Mouse (Mus musculus) embryonic facial prominence, embryonic 13.5 days (tissue): ENCODE results near the gene Nlrp6. TPM values are rescaled to one million over a fixed set of nuclear protein-coding genes. Genes with fewer than 3 reads are reported as not detected.

Source experiments
- ATAC-seq: fragments of 200-750 bp; cut with Nextera tagmentation; 2 replicates; pipeline ENCODE4 v1.8.0; 2017; ENCODE audit warnings: low read depth; ENCODE audit not compliant: insufficient number of reproducible peaks, insufficient read depth, low FRiP score, low TSS enrichment
- H3K27ac ChIP-seq: fragments of 300-500 bp; sonication (generic); 2 replicates; pipeline ENCODE4 v1.5.1; 2015; ENCODE audit warnings: moderate library complexity, mild to moderate bottlenecking, inconsistent platforms
- H3K27me3 ChIP-seq: fragments of 300-500 bp; sonication (generic); 2 replicates; pipeline ENCODE4 v1.6.1; 2015; ENCODE audit warnings: mild to moderate bottlenecking, inconsistent platforms
- H3K36me3 ChIP-seq: fragments of 300-500 bp; sonication (generic); 2 replicates; pipeline ENCODE4 v1.6.1; 2015; ENCODE audit warnings: mild to moderate bottlenecking, inconsistent platforms
- H3K4me1 ChIP-seq: fragments of 300-500 bp; sonication (generic); 2 replicates; pipeline ENCODE4 v1.6.1; 2015; ENCODE audit warnings: inconsistent platforms
- H3K4me2 ChIP-seq: fragments of 300-500 bp; sonication (generic); 2 replicates; pipeline ENCODE4 v1.6.1; 2015; ENCODE audit warnings: moderate library complexity, mild to moderate bottlenecking, inconsistent platforms
- H3K4me3 ChIP-seq: fragments of 300-500 bp; sonication (generic); 2 replicates; pipeline ENCODE4 v1.5.1; 2015; ENCODE audit warnings: mild to moderate bottlenecking, inconsistent platforms
- H3K9ac ChIP-seq: fragments of 300-500 bp; sonication (generic); 2 replicates; pipeline ENCODE4 v1.6.1; 2015; ENCODE audit warnings: mild to moderate bottlenecking, inconsistent platforms
- H3K9me3 ChIP-seq: fragments of 300-500 bp; sonication (generic); 2 replicates; pipeline ENCODE4 v1.6.1; 2016; ENCODE audit warnings: inconsistent platforms
- WGBS: fragments of 180-500 bp; shearing (Covaris S2); methylation state at CpG from one replicate; pipeline ENCODE4 v1.1.7; 2015; ENCODE audit warnings: mixed read lengths; 5-methylcytosine and 5-hydroxymethylcytosine counted together
- polyA plus RNA-seq: library from polyadenylated mRNA; unstranded; fragments of >200 nt; fragmentation: Nextera tagmentation; extraction: Ambion mirVana; gene quantifications from 2 replicates; pipeline ENCODE4 v1.2.1, GENCODE M21; 2015

Gene Nlrp6
- polyA plus RNA-seq, 1 experiment from 2014 or later = 0.20 TPM

DNA sequence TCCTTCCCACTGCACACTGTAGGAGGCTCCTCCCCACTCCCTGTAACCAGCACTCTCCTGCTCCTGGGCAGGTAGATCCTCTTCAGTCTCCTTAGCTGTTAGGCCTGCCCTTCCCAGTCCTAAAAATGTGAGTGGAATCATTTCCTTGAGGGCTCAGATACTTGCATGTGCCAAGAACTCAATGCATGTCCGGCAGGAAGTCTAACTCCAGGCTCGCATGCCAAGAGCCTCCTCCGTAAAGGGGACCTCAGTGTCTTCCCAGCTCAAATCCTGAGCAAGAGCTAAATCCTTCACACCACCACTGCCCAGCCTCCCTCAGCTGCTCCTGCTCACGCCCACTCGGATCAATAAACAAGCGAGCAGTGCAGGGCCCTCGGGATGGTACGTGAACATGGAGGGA, 30.3 kb downstream of the Nlrp6 start:
- peak overlapping the region; percentile 18; the same call in 1 of the 2 replicates for H3K4me2 ChIP-seq
- H3K27me3 ChIP-seq = no peaks in the 10 kb centered on the region
- H3K27ac ChIP-seq = peak overlapping the region; percentile 19
- H3K4me1 ChIP-seq = peaks cover 47% of the 10 kb centered on the region
- H3K4me3 ChIP-seq = no peak overlapping the region
- H3K9ac ChIP-seq = peak overlapping the region; percentile 11; the same call in 1 of the 2 replicates
- H3K36me3 ChIP-seq = peaks cover 57% of the 10 kb centered on the region
- ATAC-seq = no peak
- WGBS = 37% methylated on average over 8 of the region's 8 CpGs
- no peaks in the 10 kb centered on the region for H3K9me3 ChIP-seq

DNA sequence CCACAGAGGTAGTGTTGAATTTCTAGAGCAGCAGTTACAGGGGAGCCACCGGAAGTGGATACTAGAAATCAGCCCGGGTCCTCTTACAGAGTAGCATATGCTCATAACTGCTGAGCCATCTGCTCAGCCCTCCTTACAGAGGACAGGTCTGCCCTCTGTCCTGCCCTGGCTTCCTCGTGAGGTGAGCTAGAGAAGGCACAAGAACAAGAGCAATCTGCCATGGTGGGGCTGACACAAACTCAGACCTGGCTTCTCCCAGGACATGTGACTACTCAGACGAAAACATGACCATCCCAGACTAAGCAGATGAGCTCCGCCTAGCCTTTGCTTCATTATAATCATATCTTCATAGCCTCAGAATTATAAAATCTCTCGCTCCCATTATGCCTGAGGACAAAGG, 31.1 kb downstream of the Nlrp6 start:
- Histone ChIP-seq H3K9ac (no peak overlapping the region), H3K9me3 (no peaks in the 10 kb centered on the region), H3K27ac (no peak overlapping the region), H3K4me1 (peaks cover 52% of the 10 kb centered on the region), H3K4me2 (peak overlapping the region; percentile 18; the same call in 1 of the 2 replicates), H3K4me3 (no peak overlapping the region), H3K36me3 (peaks cover 50% of the 10 kb centered on the region), H3K27me3 (no peaks in the 10 kb centered on the region)
- ATAC-seq = no peak
- WGBS = 53% methylated on average over 6 of the region's 6 CpGs

DNA sequence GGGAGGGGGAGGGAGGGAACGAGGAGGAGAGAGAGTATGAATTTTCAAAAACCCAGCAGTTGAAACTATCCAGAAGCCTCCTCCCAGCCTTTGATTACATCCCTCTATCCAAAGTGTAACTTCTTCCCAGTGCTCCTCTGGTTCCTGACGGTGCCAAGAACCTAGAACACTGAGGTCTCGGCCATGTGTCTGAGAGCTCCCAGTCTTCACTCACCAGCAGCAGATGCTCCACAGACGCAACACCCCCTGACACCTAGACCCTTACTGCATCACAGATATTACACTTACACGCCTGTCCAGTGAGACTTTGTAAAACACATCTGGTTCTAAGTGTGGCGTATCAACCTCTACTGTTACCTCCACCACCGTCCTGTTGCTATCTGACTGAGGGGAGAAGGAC, 31.7 kb downstream of the Nlrp6 start:
- Histone ChIP-seq H3K27ac (no peak overlapping the region; the same call in 1 of the 2 replicates), H3K9me3 (no peaks in the 10 kb centered on the region), H3K4me3 (peak overlapping the region; percentile 0; the same call in 1 of the 2 replicates), H3K4me2 (peak overlapping the region; percentile 92), H3K36me3 (peaks cover 43% of the 10 kb centered on the region), H3K27me3 (no peaks in the 10 kb centered on the region), H3K9ac (no peak overlapping the region), H3K4me1 (peaks cover 56% of the 10 kb centered on the region)
- WGBS = 71% methylated on average over 7 of the region's 7 CpGs
- no peak for ATAC-seq

DNA sequence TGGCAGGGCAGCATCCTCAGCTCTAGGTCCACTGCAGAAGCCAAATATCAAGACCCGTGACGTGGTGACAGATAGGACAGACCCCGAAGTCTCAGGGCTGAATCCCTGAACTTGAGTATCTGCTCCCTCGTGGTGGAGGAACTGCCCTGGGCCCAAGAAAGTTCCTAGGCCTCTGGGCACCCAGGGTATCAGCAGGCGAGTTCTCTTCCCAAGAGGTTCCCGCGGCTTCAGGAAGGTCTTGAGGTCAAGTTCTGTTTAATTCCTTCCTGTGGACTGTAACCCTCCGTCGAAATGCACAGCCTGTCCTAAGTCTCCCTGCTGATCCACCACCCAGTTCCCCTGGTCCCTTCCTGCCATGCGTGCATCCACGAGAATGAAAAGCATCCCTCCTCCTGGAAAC, 32.4 kb downstream of the Nlrp6 start:
- peak overlapping the region; percentile 0; the same call in 1 of the 2 replicates for H3K4me3 ChIP-seq

DNA sequence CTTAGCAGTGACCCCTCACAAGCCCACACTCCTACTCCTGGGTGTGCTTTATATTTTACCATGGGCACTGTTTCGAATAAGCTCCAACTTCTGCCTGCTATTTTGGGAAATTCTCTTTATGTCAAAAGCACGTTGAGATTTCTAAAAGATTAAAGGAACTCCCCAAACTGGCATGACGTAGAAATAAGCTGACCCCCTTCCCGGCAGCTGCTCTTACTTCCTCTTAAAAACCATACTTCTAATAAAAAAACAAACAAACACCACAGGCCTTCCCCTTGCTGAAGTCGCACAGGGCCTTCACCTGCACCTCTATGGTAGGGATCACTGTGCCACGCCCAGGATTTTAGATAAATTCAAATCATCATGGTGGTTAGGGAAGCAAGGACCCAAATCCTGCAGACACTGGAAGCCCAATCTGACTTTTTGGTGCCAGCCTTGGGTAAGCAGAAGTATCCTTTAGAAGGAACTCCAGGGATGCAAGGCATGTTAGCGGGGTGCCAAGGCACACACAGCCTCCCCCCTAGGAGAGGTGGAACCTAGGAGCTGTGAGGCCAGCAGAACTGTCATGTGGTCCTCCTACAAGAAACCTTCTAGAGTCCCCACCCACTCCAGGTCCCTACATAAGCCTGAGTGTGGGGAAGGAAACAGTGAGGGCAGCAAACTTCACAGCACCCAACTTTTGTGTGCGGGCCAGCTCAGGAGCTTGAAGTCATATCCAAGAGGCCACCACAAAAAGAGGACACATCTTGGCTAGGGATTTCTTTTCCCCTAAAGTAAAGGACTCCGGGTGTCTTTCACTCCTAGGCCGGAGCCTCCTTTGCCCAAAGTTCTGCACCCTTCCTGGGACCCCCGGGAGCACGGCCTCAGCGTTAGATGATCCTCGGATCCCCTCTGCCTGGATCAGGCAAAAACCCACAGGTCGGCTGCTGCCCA, 33.4 kb downstream of the Nlrp6 start:
- Histone ChIP-seq H3K4me2 (peak overlapping the region; percentile 92), H3K9me3 (no peaks in the 10 kb centered on the region), H3K27ac (peak overlapping the region; percentile 99), H3K9ac (peak overlapping the region; percentile 86), H3K4me3 (peak overlapping the region; percentile 70), H3K4me1 (peaks cover 59% of the 10 kb centered on the region), H3K27me3 (no peaks in the 10 kb centered on the region), H3K36me3 (peaks cover 27% of the 10 kb centered on the region)
- WGBS = 54% methylated on average over 15 of the region's 15 CpGs
- ATAC-seq = no peak

More for the DNA sequence above, 32.4 kb downstream of the Nlrp6 start:
- Histone ChIP-seq H3K4me1 (peaks cover 56% of the 10 kb centered on the region), H3K9ac (peak overlapping the region; percentile 86), H3K4me2 (peak overlapping the region; percentile 92), H3K36me3 (peaks cover 36% of the 10 kb centered on the region), H3K27ac (no peak overlapping the region), H3K9me3 (no peaks in the 10 kb centered on the region), H3K27me3 (no peaks in the 10 kb centered on the region)
- ATAC-seq = no peak
- WGBS = 79% methylated on average over 11 of the region's 11 CpGs

DNA sequence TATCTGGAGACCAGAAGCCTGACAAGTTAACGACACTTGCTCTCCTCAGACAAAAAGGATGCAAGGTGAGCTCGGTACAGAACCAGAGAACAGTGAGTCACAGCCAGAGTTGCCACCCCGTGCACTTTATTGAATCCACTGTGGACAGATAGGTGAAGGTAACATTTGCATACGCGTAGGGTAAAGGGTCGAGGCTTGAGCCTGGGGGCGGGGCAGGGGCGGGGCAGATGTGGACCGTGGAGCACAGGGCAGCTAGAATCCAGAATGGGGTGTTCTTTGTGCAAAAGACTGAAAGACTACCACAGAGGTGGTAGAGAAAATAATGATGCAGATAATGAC, 34.0 kb downstream of the Nlrp6 start:
- WGBS = 8% methylated on average over 9 of the region's 9 CpGs

DNA sequence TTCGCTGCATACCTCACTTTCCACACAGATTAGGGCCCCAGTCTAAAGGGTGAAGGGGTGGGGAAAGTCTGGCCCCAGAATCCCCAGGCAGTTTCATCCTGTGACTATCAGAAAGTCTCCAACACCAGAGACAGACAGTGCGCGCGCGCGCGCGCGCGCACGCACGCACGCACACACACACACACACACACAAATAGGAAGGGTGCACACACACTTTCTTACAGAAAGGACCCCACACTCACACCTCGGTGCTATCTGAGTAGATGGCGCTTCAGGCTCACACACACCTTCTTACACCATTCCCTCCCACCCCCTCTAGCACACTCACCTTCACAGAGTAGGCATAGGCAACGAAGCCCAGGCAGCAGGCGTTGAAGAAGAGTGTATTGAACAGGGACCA, 34.6 kb downstream of the Nlrp6 start:
- 7% methylated on average over 17 of the region's 17 CpGs for WGBS
- Histone ChIP-seq H3K36me3 (peaks cover 14% of the 10 kb centered on the region), H3K4me2 (peak overlapping the region; percentile 92), H3K9ac (peak overlapping the region; percentile 86), H3K9me3 (no peaks in the 10 kb centered on the region), H3K27me3 (no peaks in the 10 kb centered on the region), H3K4me1 (peaks cover 60% of the 10 kb centered on the region), H3K27ac (peak overlapping the region; percentile 99), H3K4me3 (peak overlapping the region; percentile 70)
- ATAC-seq = peak; percentile 2; the same call in 1 of the 2 replicates

More for the DNA sequence above, 34.0 kb downstream of the Nlrp6 start:
- peak overlapping the region; percentile 99 for H3K27ac ChIP-seq
- H3K9ac ChIP-seq = peak overlapping the region; percentile 86
- no peaks in the 10 kb centered on the region for H3K9me3 ChIP-seq
- peak overlapping the region; percentile 70 for H3K4me3 ChIP-seq
- H3K4me2 ChIP-seq = peak overlapping the region; percentile 92
- H3K4me1 ChIP-seq = peaks cover 64% of the 10 kb centered on the region
- ATAC-seq = no peak
- H3K27me3 ChIP-seq = no peaks in the 10 kb centered on the region
- peaks cover 21% of the 10 kb centered on the region for H3K36me3 ChIP-seq

DNA sequence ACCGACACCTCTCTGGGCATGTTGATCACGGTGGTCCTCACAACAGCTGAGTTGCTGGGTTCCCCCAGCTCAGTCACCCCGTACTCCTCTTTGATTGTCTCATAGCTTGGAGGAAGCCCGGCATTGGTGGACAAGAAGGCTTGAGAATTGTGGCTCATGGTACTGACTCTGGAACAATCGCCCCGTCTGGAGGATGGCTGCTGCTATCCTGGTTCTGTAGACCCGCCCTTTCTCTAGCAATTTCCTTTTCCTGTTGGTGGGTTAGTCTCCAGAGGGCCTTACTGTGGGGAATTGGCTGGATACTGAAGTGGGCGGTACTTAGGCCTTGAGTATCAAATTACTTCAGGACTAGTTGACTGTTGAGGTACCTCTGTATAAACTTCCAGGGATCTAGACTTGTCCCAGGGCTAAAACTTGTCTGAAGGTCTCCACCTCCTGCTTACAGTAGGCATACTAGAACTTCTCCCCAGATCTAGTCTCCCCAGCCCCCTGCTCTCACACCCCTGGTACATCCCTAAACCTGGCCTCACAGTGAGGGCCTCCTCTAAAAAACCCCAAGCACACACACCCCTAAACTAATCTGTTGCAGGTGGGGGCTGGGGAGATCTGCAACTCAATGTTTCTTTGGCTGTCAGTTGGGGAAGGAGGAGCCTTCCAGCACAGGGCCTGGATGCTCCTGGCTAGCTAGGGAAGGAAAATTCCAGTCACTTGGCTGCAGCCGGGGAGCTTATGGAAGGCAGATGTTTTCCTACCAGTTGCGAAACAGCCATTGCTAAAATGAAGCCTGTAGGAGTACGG, 35.3 kb downstream of the Nlrp6 start, which contains the start of the genes Gm45717 and Ifitm2:
Gene Gm45717 (minus strand): TSS at position 180 of the 798 bp plus-strand sequence.
Gene Ifitm2 (minus strand): TSS at position 230 of the 798 bp plus-strand sequence.
- Histone ChIP-seq H3K4me1 (peaks cover 54% of the 10 kb centered on the region), H3K9ac (peak within 1 kb of the TSS; percentile 86)

DNA sequence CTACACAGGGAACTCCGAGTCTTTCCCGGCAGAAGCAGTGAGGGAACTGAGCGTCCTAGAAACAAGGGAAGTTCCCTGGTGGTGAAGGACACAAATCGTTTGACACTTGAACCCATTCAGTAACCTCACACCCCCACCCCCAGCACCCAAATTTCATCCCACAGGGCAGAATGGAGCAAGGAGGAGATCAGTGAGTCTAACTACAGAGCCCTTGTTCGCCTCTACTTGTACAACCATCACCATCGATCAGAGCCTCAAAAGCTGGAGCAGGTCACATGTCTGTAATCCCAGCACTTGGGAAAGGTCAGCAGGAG, 35.8 kb downstream of the Nlrp6 start:
- Histone ChIP-seq H3K36me3 (peaks cover 11% of the 10 kb centered on the region; the same call in 1 of the 2 replicates), H3K4me1 (peaks cover 49% of the 10 kb centered on the region), H3K27me3 (no peaks in the 10 kb centered on the region), H3K9me3 (no peaks in the 10 kb centered on the region), H3K4me2 (peak overlapping the region; percentile 92), H3K27ac (peak overlapping the region; percentile 99), H3K4me3 (peak overlapping the region; percentile 70; the same call in 1 of the 2 replicates), H3K9ac (peak overlapping the region; percentile 86; the same call in 1 of the 2 replicates)
- 29% methylated on average over 6 of the region's 6 CpGs for WGBS
- 0 out of 2 replicates have a peak, but pooled peaks have one; percentile 2 for ATAC-seq

More for the DNA sequence above, 35.3 kb downstream of the Nlrp6 start, which contains the start of the genes Gm45717 and Ifitm2:
- Histone ChIP-seq H3K36me3 (peaks cover 11% of the 10 kb centered on the region; the same call in 1 of the 2 replicates), H3K9me3 (no peaks in the 10 kb centered on the region), H3K27me3 (no peaks in the 10 kb centered on the region), H3K4me2 (peak within 1 kb of the TSS; percentile 92), H3K4me3 (peak within 1 kb of the TSS; percentile 70), H3K27ac (peak within 1 kb of the TSS; percentile 99)
- 5% methylated on average over 11 of the region's 11 CpGs for WGBS
- ATAC-seq = peak; percentile 88

DNA sequence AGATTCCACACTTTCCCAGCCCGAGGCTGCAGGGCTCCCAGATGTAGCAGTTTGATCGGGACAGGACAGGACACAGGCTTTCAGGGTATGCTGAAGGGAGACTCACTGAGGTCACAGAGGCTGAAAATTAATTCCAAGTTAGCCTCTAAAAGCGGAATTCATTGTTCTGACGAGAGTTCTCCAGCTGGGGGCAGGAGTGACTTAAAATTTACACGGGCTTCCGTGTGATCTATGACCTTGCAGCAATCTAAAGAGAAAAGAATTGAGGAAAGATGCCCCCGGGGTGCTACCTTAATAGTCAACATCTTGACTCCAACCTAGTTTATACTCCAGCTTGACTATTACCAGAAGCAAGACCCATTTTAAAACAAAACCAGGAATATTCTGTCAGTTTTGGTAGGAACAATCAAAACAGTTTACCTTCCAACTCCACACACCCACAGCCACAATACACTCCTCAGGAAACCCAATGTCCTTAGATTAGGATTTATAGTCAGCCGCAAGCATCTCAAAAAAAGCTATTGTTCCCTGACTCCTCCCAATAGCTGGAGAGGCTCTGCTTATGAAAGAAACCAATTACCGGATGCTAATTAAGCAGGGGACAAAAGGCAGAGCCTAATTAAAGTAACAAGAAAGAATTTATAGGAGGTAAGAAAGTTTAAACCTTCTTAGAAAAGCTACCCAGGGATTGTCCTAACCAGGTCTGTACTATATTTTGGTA, 38.6 kb downstream of the Nlrp6 start:
- Histone ChIP-seq H3K36me3 (no peaks in the 10 kb centered on the region), H3K4me3 (no peak overlapping the region), H3K4me1 (peaks cover 20% of the 10 kb centered on the region), H3K4me2 (no peak overlapping the region), H3K9me3 (no peaks in the 10 kb centered on the region), H3K27me3 (no peaks in the 10 kb centered on the region), H3K27ac (no peak overlapping the region; the same call in 1 of the 2 replicates), H3K9ac (no peak overlapping the region)
- no peak for ATAC-seq
- WGBS = 8% methylated on average over 9 of the region's 9 CpGs

DNA sequence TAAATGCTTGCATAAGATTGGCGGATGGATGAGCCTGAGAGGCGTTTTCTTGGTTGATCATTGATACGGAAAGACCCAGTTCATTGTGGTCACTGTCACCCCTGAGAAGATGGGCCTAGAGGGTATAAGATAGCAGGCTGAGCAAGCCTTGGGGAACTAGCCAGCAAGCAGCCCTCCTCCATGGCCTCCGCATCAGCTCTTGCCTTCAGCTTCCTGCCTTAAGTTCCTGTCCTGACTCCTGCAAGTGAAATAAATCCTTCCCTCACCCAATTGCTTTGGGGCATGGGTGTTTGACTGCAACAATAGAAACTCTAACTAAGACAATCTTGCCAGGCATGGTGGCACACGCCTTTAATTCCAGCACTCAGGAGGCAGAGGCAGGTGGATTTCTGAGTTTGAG, 39.3 kb downstream of the Nlrp6 start:
- no peak overlapping the region for H3K27ac ChIP-seq

More for the DNA sequence above, 39.3 kb downstream of the Nlrp6 start:
- peaks cover 17% of the 10 kb centered on the region for H3K4me1 ChIP-seq
- no peaks in the 10 kb centered on the region for H3K36me3 ChIP-seq
- no peaks in the 10 kb centered on the region for H3K27me3 ChIP-seq
- no peak overlapping the region for H3K4me2 ChIP-seq
- no peaks in the 10 kb centered on the region for H3K9me3 ChIP-seq
- ATAC-seq = no peak
- WGBS = 75% methylated on average over 5 of the region's 5 CpGs
- no peak overlapping the region for H3K9ac ChIP-seq
- H3K4me3 ChIP-seq = no peak overlapping the region
